Mouse (Mus musculus) urinary bladder, postnatal 10 days (tissue): Measurements from ENCODE around the gene Nfe2.
"Not testable (repeated sequence)": the region's sequence is repeated elsewhere in the genome, so short reads cannot be mapped to it uniquely, and the experiment has no call there.

Experiments used
- DNase-seq: peaks from one replicate; pipeline ENCODE4 v3.0.0; 2022; ENCODE audit warnings: low spot score

Nfe2 gene

GRCm38 (mm10) chr15:103249511-103249910, 8.7 kb downstream of the Nfe2 start:
- not testable (repeated sequence) for DNase-seq

- DNase-seq, result no peak
Measured at GRCm38 (mm10) chr15:103248401-103249313, 9.5 kb downstream of the Nfe2 start.

GRCm38 (mm10) chr15:103247782-103248400, 10.3 kb downstream of the Nfe2 start:
- no peak for DNase-seq

GRCm38 (mm10) chr15:103247078-103247781, 11.0 kb downstream of the Nfe2 start:
- no peak for DNase-seq

GRCm38 (mm10) chr15:103245616-103246015, 12.6 kb downstream of the Nfe2 start:
- DNase-seq, result no peak

GRCm38 (mm10) chr15:103242885-103243284, 15.3 kb downstream of the Nfe2 start:
- DNase-seq, result no peak

- not testable (repeated sequence) for DNase-seq
Measured at GRCm38 (mm10) chr15:103241071-103242018, 16.9 kb downstream of the Nfe2 start.

GRCm38 (mm10) chr15:103240160-103241028, 17.8 kb downstream of the Nfe2 start, which contains the start of gene Hnrnpa1:
Gene Hnrnpa1, plus strand, starts transcription at chr15:103240432.
- DNase-seq, result peak; percentile 62

GRCm38 (mm10) chr15:103239685-103240159, 18.5 kb downstream of the Nfe2 start, which contains the start of gene Cbx5:
Gene Cbx5, minus strand, starts transcription at chr15:103239816.
- DNase-seq, result peak; percentile 90

GRCm38 (mm10) chr15:103239130-103239684, 19.0 kb downstream of the Nfe2 start:
- DNase-seq, result peak; percentile 83

GRCm38 (mm10) chr15:103237295-103237694, 20.9 kb downstream of the Nfe2 start:
- no peak for DNase-seq

GRCm38 (mm10) chr15:103233119-103233518, 25.1 kb downstream of the Nfe2 start:
- no peak for DNase-seq

- no peak for DNase-seq
Measured at GRCm38 (mm10) chr15:103228904-103229303, 29.3 kb downstream of the Nfe2 start.

GRCm38 (mm10) chr15:103227572-103227971, 30.6 kb downstream of the Nfe2 start:
- no peak for DNase-seq

- DNase-seq, result no peak
Measured at GRCm38 (mm10) chr15:103227022-103227421, 31.2 kb downstream of the Nfe2 start.

- no peak for DNase-seq
Measured at GRCm38 (mm10) chr15:103224161-103224560, 34.0 kb downstream of the Nfe2 start.

- DNase-seq, result no peak
Measured at GRCm38 (mm10) chr15:103221386-103221785, 36.8 kb downstream of the Nfe2 start.

- DNase-seq, result no peak
Measured at GRCm38 (mm10) chr15:103220785-103221184, 37.4 kb downstream of the Nfe2 start.

GRCm38 (mm10) chr15:103216052-103216451, 42.2 kb downstream of the Nfe2 start:
- DNase-seq, result no peak
